Mouse (Mus musculus): ENCODE measurements around the gene Magi3.

DNA sequence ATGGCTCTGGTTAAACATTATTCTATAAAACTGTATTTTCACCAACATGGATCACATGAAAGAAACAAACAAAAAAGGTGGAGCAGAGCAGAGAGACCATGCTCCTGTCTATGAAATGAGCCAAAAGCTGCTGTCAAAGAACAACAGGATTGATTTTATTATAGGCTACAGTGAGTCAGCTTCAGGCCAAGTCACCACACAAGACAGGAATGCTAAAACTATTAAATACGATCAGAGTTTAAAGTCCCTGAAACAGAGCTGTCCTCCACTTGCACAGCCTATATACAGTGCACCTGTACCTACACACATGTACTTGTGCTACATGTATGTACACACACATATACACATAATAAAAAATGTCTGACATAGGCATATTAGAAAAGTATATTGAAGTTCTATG lies 138.1 kb downstream of the Magi3 start:
- no peak for TF ChIP-seq CTCF (IDR thresholded peaks at IDR 0.05)
- no peak for TF ChIP-seq EP300 (IDR thresholded peaks at IDR 0.05)

Data from lung, postnatal 0 days (tissue).